Mouse (Mus musculus) small intestine, adult 2 months (tissue): ENCODE data around the gene Zdhhc21.

Source experiments
- CTCF ChIP-seq: fragments of 200-500 bp; IDR thresholded peaks from 2 replicates; pipeline ENCODE4 v1.5.1; 2012; ENCODE audit warnings: low read depth, mild to moderate bottlenecking, control low read depth, inconsistent platforms, low read length, moderate library complexity, mixed read lengths; ENCODE audit not compliant: insufficient replicate concordance, insufficient read length; ENCODE audit errors: extremely low read depth
- POLR2A ChIP-seq: fragments of 200-500 bp; IDR thresholded peaks from 2 replicates; pipeline ENCODE4 v1.6.1; 2012; ENCODE audit warnings: low read depth, mild to moderate bottlenecking, control low read depth, inconsistent platforms, low read length, moderate library complexity

- TF ChIP-seq CTCF (no peak), POLR2A (no peak)
These were observed 16.9 kb upstream of the Zdhhc21 start for GRCm38 (mm10) chr4:82876656-82877055.
